Mouse (Mus musculus) erythroid progenitor cell, adult 5-6 weeks (primary cell): ENCODE data around the gene Rab22a. TPM values are rescaled to one million over a fixed set of nuclear protein-coding genes. Genes with fewer than 3 reads are reported as not detected.

Experiments used
- total RNA-seq, 2 experiments: library from RNA; stranded (forward) in 1 of 2; stranded (reverse) in 1 of 2; fragments of 150-400 nt in 1 of 2; fragments of 186-747, 209-891 nt in 1 of 2; gene quantifications; 2 replicates each; pipeline versions ENCODE4 v1.2.3 to v1.2.4; 2015 to 2017; ENCODE audit warnings: low replicate concordance in 2 of 2

Rab22a gene
- total RNA-seq, 2 experiments from 2014 or later, result 7.1 to 10.1 TPM

Other genes starting within 250 kb of the Rab22a start
- not detected in 2 replicates for gene 1700021F07Rik, start 137.2 kb upstream of the Rab22a start, total RNA-seq (2015; ENCODE audit: low replicate concordance)
- not detected in 2 replicates for gene 1700021F07Rik, start 137.2 kb upstream of the Rab22a start, total RNA-seq (2017; ENCODE audit: low replicate concordance)
- gene Ankrd60, start 81.4 kb upstream of the Rab22a start, total RNA-seq (2015; ENCODE audit: low replicate concordance), result not detected in 2 replicates
- gene Ankrd60, start 81.4 kb upstream of the Rab22a start, total RNA-seq (2017; ENCODE audit: low replicate concordance), result not detected in 2 replicates
- gene 1700010B08Rik, start 59.7 kb downstream of the Rab22a start, total RNA-seq (2015; ENCODE audit: low replicate concordance), result not detected in 2 replicates
- gene 1700010B08Rik, start 59.7 kb downstream of the Rab22a start, total RNA-seq (2017; ENCODE audit: low replicate concordance), result not detected in 2 replicates
- 3.6 and 5.9 TPM in 2 replicates for gene Vapb, start 77.8 kb downstream of the Rab22a start, total RNA-seq (2015; ENCODE audit: low replicate concordance)
- gene Vapb, start 77.8 kb downstream of the Rab22a start, total RNA-seq (2017; ENCODE audit: low replicate concordance), result 19.5 and 21.2 TPM in 2 replicates